Mouse (Mus musculus) CH12.LX (cell line): ENCODE results near the gene Stk32b. TPM values are rescaled to one million over a fixed set of nuclear protein-coding genes. Genes with fewer than 3 reads are reported as not detected.

Experiments used
- DNase-seq: peaks from one replicate; pipeline ENCODE4 v3.0.0-alpha.2; 2013; ENCODE audit errors: extremely low read depth
- H3K27ac ChIP-seq: 2 replicates; pipeline ENCODE4 v1.5.1; 2012; ENCODE audit warnings: low read depth, mild to moderate bottlenecking, control low read depth, moderate library complexity; ENCODE audit not compliant: insufficient read depth
- H3K27me3 ChIP-seq: replicated peaks from 2 replicates; pipeline ENCODE3; 2012; ENCODE audit warnings: inconsistent platforms
- H3K36me3 ChIP-seq, 2 experiments: replicated peaks in 1 of 2; 2 replicates each; pipeline versions ENCODE3 to v1.6.1; 2012; ENCODE audit warnings: inconsistent platforms in 1 of 2, low read length in 1 of 2, mild to moderate bottlenecking in 1 of 2, mixed read lengths in 1 of 2, moderate library complexity in 1 of 2; ENCODE audit not compliant: control insufficient read depth in 1 of 2, insufficient read depth in 1 of 2
- H3K4me1 ChIP-seq, 2 experiments: 2 replicates each; pipeline ENCODE4 v1.6.1; 2012; ENCODE audit warnings: inconsistent platforms in 1 of 2, moderate library complexity in 1 of 2; ENCODE audit not compliant: insufficient read depth in 2 of 2, control insufficient read depth in 1 of 2
- H3K4me2 ChIP-seq: 2 replicates; pipeline ENCODE4 v1.6.1; 2012; ENCODE audit warnings: low read depth, mild to moderate bottlenecking, control low read depth; ENCODE audit not compliant: poor library complexity, insufficient read depth, severe bottlenecking
- H3K4me3 ChIP-seq, 3 experiments: fragments of 150-350 bp in 1 of 3; sonication (generic) in 1 of 3; replicated peaks in 1 of 3; 2 replicates each; pipeline versions ENCODE3 to v1.5.1; 2011 to 2012; ENCODE audit warnings: low read depth in 2 of 3, low read length in 2 of 3, mild to moderate bottlenecking in 2 of 3, moderate library complexity in 2 of 3, control low read depth in 1 of 3, improper control_type of control experiment in 1 of 3, inconsistent platforms in 1 of 3, mixed read lengths in 1 of 3; ENCODE audit not compliant: poor library complexity in 1 of 3
- H3K79me2 ChIP-seq: replicated peaks from 2 replicates; pipeline ENCODE4 v1.6.1; 2012; ENCODE audit warnings: mild to moderate bottlenecking, moderate library complexity; ENCODE audit not compliant: control insufficient read depth, poor library complexity, insufficient read depth, severe bottlenecking; ENCODE audit errors: extremely low read depth
- H3K9ac ChIP-seq: 2 replicates; pipeline ENCODE4 v1.6.1; 2012; ENCODE audit warnings: low read depth, mild to moderate bottlenecking, control low read depth, moderate library complexity; ENCODE audit not compliant: insufficient read depth
- H3K9me3 ChIP-seq: replicated peaks from 2 replicates; pipeline ENCODE3; 2012; ENCODE audit warnings: low read length, inconsistent platforms, mixed read lengths
- BHLHE40 ChIP-seq: IDR thresholded peaks from 2 replicates; pipeline ENCODE4 v1.6.1; 2011; ENCODE audit warnings: mild to moderate bottlenecking, low read depth, low read length, improper control_type of control experiment
- EP300 ChIP-seq: IDR thresholded peaks from 2 replicates; pipeline ENCODE4 v1.6.1; 2011; ENCODE audit warnings: low read length, improper control_type of control experiment
- ETS1 ChIP-seq: conservative IDR thresholded peaks from 2 replicates; pipeline ENCODE4 v1.6.1; 2012; ENCODE audit warnings: low read depth, mild to moderate bottlenecking, inconsistent platforms, low read length, improper control_type of control experiment, moderate library complexity
- MAX ChIP-seq: IDR thresholded peaks from 2 replicates; pipeline ENCODE4 v1.6.1; 2011; ENCODE audit warnings: low read length, improper control_type of control experiment
- MEF2A ChIP-seq: IDR thresholded peaks from 2 replicates; pipeline ENCODE4 v1.6.1; 2014; ENCODE audit warnings: low read depth, mild to moderate bottlenecking, inconsistent platforms, low read length, improper control_type of control experiment, borderline replicate concordance
- MYC ChIP-seq: IDR thresholded peaks from 2 replicates; pipeline ENCODE4 v1.6.1; 2011; ENCODE audit warnings: low read depth, mild to moderate bottlenecking, improper control_type of control experiment, low read length
- NELFE ChIP-seq: IDR thresholded peaks from 2 replicates; pipeline ENCODE4 v1.6.1; 2011; ENCODE audit warnings: low read depth, low read length, improper control_type of control experiment
- NRF1 ChIP-seq: IDR thresholded peaks from 2 replicates; pipeline ENCODE4 v1.6.1; 2014; ENCODE audit warnings: low read depth, mild to moderate bottlenecking, inconsistent platforms, low read length, improper control_type of control experiment, moderate library complexity
- ZC3H11A ChIP-seq: IDR thresholded peaks from 2 replicates; pipeline ENCODE4 v1.6.1; 2012; ENCODE audit warnings: low read depth, mild to moderate bottlenecking, inconsistent platforms, low read length, improper control_type of control experiment
- ZMIZ1 ChIP-seq: IDR thresholded peaks from 2 replicates; pipeline ENCODE4 v1.6.1; 2012; ENCODE audit warnings: low read depth, mild to moderate bottlenecking, inconsistent platforms, low read length, improper control_type of control experiment
- dilution Hi-C: fragments of 300-500 bp; cut with MboI; formaldehyde crosslinking; loops from 2 replicates; pipeline ENCODE4 v1.14.3; 2020; ENCODE audit warnings: low sequenced_read_pairs; ENCODE audit not compliant: extremely low pct_unique_long_range_greater_than_20kb, extremely low pct_ligation_motif_present
- in situ Hi-C: fragments of 300-500 bp; cut with MboI; formaldehyde crosslinking; loops from 3 replicates; pipeline ENCODE4 v1.14.3; 2019; ENCODE audit warnings: low sequenced_read_pairs, low pct_ligation_motif_present, low pct_unique_long_range_greater_than_20kb, mixed read lengths
- polyA plus RNA-seq: library from polyadenylated mRNA; unstranded; fragments of >175 nt; gene quantifications from 2 replicates; pipeline ENCODE4 v1.2.1, GENCODE M21; 2012; ENCODE audit warnings: low read depth; ENCODE audit not compliant: insufficient read length
- total RNA-seq, 2 experiments: library from RNA; depleted of rRNA; stranded (reverse); fragments of 300-350 nt in 1 of 2; fragments of >200 nt in 1 of 2; gene quantifications; 2 replicates each; pipeline ENCODE4 v1.2.3; 2012 to 2014

Gene Stk32b
- total and polyA plus RNA-seq, 3 experiments = not detected

DNA sequence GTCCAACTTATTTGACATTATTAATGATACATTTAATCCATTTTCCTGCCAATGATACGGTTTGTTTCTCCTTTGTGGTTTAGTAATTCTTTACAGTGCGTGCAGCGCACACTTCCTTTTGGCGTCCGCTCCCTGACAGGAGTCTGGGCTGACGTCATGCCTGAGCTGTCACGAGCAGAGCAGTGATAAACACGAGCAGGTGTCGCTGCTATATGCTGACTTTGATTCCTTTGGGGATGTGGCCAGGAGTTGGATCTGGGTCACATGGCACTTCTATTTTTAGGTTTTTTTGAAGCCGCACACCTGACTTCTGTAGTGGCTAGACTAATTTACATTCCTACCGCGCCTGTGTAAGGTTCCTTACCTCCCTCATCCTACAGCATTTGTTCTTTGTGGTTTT lies 17.2 kb downstream of the Stk32b start:
- peaks cover 2% of the 10 kb centered on the region for H3K9me3 ChIP-seq
- H3K27me3 ChIP-seq = peaks cover 59% of the 10 kb centered on the region
- H3K4me1 ChIP-seq = no peaks in the 10 kb centered on the region
- H3K4me3 ChIP-seq = no peak overlapping the region
- no peaks in the 10 kb centered on the region for H3K79me2 ChIP-seq
- no peak for DNase-seq
- no peak overlapping the region for H3K4me2 ChIP-seq
- TF ChIP-seq BHLHE40 = peak; percentile 24; the same call in 1 of the 2 replicates
- TF ChIP-seq NELFE = no peak
- no peaks in the 10 kb centered on the region for H3K36me3 ChIP-seq
- no peak overlapping the region for H3K9ac ChIP-seq
- no peak overlapping the region for H3K27ac ChIP-seq
- in situ Hi-C loops = no loop called here
- dilution Hi-C loops = no loop called here

DNA sequence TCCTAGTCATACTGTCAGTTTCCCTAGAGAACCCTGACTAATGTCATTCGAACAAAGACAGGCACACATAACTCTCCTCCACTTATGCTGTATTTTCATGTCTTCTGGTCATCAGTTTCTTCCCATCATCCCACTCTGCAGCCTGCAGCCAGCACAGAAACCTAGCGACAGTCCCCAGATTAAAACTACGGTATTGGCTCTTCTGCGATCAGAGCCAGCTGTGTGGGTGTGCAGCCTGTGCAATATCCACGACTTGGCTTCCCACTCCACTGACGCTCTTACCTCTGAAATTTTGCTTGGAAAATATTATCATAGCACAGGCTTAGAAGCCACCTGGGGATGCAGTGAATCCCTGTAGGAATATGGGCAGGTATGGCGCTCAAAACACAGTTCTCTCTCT lies 19.7 kb downstream of the Stk32b start:
- dilution Hi-C loops (no loop called here), in situ Hi-C loops (no loop called here)
- Histone ChIP-seq H3K9ac (no peak overlapping the region), H3K9me3 (peaks cover 2% of the 10 kb centered on the region), H3K4me1 (no peaks in the 10 kb centered on the region), H3K36me3 (no peaks in the 10 kb centered on the region), H3K79me2 (no peaks in the 10 kb centered on the region), H3K27ac (no peak overlapping the region), H3K27me3 (peaks cover 66% of the 10 kb centered on the region), H3K4me3 (no peak overlapping the region), H3K4me2 (no peak overlapping the region)
- TF ChIP-seq ETS1 (no peak), NRF1 (no peak)
- no peak for DNase-seq

DNA sequence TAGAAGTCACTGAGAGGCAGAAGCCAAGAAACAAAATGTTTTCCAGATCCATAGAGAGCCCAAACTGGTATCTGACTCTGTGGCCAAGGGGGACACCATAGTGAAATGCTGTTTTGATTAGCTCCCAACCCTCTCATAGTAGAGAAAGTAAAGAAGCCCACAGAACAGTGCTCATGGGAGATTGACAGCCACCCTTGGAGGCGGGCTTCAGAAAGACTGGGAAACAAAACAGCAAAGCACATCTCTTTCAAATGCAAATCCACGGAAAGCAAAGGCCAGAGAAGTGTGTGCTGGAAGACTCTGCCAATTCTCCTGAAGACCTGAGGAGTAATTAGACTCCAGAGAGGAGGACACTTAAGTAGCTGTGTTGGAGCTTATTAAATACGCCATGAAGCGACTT lies 21.2 kb downstream of the Stk32b start:
- Histone ChIP-seq H3K4me2 (no peak overlapping the region), H3K79me2 (no peaks in the 10 kb centered on the region), H3K27ac (no peak overlapping the region), H3K9me3 (no peaks in the 10 kb centered on the region), H3K4me3 (no peak overlapping the region), H3K4me1 (no peaks in the 10 kb centered on the region), H3K9ac (no peak overlapping the region), H3K36me3 (no peaks in the 10 kb centered on the region), H3K27me3 (peaks cover 60% of the 10 kb centered on the region)
- DNase-seq = no peak
- dilution Hi-C loops (no loop called here), in situ Hi-C loops (no loop called here)
- no peak for TF ChIP-seq MAX
- no peak for TF ChIP-seq MEF2A
- TF ChIP-seq MYC = no peak
- TF ChIP-seq EP300 = no peak
- no peak for TF ChIP-seq ZMIZ1
- TF ChIP-seq ZC3H11A = no peak
